Mouse (Mus musculus) embryo, embryonic 9.5 days (tissue): ENCODE measurements around the gene Stx18.

Experiments used
- DNase-seq: peaks from one replicate; pipeline ENCODE4 v3.0.0-alpha.2; 2017; ENCODE audit errors: extremely low spot score

Gene Stx18

DNA sequence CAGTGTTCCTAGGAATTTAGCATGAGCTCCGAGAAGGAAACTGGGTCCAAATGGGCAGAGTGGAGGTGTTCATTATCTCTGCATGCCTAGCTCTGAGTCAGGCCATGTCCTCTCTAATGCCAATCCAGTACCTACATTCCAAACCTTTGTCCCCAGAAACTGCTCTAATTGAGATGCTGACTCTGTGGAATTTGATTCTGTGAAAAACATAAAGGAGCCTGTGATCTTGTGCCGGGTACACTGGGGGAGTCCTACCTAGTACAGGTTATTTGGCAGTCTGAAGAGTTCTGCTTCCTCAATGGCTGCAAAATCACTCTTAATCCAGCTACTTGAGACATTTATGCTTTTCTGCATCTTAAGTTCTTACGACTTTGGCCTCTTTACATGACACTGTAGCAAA, 40.0 kb downstream of the Stx18 start:
- DNase-seq: no peak

DNA sequence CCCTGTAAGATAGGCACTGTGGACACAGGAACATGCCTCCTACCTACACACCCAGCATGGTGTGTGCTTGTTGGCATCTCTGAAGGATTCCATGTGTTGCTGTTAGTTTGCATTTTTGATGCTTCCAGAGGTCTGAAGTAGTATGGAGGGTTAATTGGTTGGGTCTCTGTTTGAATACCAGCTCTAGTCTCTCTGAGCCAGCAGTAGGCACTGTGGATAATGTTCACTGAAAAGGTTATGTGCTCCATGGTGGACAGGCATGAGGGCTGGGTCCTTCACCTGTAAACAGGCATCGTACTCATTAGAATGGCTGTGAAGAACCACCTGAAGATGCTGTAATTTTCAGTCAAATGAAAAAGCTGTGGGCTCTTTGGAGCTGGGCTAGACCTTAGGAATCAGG, 41.9 kb downstream of the Stx18 start:
- no peak for DNase-seq

DNA sequence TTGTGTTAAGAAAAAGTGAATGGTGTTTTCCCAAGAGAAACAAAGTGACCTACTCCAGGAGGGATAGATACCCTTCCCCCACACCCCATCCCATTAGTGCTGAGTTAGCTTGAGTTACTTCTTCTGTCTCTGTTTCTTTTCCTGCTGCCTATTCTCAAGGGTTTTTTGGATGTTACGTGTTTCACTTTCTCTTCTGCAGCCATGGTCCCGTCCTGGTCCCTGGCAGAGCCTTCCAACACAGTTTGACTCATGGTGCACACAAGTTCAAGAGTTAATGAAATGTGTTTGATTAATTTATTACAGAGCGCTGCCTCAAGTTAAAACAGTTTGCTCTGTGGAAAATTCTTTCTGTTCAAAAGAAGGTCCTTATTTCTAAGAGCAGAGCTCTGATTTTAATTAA, 44.0 kb downstream of the Stx18 start:
- peak; percentile 28 for DNase-seq

DNA sequence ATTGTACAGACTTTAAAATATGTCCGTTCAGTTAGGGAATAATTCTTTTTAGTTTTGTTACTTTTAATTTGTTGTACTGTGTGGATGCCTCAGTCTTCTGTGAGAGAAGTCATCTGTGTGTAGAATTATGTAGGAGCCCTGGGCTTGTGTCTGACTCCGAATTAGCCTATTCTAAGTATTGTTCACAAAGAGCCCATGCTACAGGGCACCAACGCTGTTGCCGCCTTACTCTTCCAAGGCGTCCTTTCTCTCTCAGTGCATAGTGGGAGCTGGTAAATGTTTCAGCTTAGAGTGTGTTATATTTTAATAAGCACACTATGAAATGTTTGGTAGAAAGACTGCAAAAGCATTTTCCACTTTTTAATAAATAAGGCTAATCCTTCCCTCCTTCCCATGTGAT, 44.8 kb downstream of the Stx18 start:
- DNase-seq: no peak

DNA sequence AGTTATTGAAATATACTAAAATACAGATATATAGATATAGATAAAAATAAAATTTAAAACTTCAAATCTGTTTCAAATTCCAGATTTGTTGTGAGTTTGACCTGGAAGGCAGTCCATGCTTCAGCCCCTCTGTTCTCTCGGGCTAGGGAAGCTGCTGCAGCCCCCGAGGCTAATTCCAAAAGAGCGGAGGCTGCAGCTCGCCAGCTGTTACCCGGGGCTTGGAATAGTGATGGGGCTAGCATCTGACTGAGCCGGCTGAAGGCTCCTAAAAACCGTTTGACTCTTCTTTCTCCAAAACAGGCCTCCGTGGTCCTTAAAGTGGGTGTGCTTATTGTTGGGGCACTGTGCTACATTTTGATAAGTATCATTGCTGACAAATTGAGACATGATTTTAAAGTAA, 46.1 kb downstream of the Stx18 start:
- DNase-seq: peak; percentile 47

DNA sequence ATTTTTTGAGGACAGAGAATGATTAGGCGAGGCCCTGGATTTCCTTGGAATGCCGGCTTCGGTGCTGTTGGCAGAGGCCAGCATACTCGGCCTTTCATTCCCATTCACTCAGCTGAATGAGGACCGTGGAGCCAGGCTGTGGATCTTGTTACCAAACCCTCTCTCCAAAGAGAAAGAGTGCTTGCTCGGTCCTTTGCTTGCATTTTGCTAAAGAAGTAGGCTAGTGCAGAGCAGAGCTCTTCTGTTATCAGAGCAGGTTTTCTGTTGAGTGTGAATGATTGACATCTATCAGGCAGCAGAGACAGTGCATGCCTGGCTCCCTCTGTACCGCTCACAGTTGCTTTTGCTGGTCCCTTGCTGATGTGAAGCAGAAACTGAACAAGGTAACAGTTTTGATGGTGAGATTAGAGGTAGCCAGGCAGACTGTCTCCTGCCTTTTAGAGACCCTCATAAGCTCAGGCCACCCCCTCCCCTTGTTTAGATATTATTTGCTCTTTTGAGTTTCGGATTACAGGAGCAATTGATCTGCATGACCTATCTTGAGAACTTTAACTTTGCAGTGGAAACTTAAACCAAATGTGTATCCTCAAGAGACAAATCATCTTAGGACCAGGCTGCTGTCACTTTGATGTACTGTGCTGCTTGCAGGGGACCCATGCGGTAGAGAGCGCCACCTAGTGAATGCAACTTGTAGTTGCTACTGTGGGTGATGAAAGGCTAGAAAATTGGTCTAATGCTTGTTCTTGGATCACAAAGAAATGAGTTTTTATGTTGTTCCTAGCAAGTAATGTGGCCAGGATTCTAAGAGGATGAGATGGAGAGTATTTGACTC, 47.2 kb downstream of the Stx18 start:
- peak; percentile 79 for DNase-seq

DNA sequence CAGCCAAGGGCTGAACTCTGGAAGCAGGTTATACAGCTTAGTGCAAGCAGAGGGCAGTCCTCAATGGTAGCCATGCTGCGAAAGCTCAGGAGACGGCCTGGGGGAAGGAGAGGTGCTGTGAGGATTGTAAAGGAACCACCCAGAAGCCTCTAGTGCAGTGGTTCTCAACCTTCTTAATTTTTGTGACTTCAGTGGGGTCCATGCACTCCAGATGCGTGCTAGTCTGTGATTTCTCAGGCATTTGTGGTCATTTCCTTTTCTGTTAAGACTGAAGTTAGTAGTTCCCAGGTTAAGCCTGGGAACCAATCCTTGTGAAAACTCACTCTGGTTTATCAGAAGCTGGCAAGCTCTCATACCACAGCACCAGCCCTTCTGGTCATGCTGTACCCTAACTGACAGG, 51.6 kb downstream of the Stx18 start:
- DNase-seq: no peak

DNA sequence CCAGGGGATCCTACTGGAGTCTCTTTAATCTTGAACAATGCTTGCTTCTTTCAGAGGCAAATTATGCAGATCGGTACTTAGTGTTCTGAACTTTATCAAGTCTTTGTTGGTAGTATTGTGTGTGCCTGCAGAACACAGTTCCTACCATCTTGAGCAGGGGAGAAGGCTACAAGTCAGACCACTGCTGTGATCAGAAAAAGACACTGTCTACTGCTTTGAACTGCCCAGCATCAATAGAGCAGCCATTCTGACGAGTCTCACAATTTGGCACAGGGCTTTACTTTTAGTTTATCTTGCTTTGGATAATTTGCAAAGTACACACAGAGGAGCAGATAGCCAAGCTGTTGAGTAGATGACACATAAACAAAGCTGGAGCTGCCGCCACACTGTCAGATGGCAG, 52.0 kb downstream of the Stx18 start:
- DNase-seq: no peak

DNA sequence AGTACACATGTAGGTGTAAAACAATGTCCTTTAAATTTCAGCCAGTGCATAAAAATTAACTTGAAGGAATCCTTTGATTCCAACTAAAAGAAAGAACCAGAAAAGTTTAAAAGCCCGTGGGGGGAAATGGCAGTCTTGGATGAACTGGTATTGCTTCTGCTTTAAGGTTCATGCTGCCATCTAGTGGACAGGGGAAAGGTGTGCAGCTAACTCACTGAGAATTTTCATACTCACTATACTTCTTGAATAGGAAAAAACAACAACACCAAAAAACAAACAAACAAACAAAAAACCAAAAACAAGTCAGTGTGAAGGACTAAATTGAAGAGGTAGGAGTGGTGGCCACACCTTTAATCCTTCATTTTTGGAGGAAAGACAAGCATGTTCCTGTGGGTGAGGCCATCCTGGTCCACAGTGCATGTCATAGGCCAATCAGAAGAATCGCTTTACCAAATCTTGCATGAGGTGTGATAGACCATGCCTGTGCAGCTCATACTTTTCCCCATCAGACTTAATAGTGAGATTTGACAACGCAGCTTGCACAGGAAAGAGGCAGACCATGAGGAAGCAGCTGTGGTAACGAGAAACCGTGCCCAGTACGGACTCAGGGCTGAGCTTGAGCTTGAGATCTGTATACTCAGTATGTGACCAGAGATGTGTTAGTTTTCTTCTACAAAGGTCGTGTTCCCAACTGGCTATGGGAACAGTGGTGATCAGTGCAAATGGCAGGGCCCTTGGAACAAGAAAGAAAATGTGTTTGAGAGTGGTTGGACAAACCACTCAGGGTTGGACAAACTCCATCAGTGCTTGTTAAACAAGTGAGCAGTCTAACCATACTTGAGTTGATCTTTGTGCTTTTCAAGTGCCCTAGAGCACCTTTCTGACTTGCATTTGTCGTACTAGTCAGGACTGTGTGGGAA, 52.8 kb downstream of the Stx18 start:
- DNase-seq: peak; percentile 59

DNA sequence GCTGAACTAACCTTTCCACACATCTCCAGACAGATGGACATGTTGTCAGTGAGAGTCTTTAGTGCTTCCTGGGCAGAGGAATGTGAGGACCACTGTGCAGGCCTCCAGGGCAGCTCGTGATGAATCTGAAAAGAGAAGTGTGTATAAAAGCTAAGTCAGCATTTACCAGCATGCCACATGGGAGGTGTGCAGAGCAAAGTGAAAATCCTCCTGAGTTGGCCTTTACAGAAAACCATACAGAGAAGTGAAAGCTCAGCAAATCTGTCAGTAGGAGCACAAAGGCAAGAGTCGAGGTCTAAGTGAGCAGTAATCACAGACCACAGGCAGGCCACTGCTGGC, 53.4 kb downstream of the Stx18 start:
- DNase-seq: no peak

DNA sequence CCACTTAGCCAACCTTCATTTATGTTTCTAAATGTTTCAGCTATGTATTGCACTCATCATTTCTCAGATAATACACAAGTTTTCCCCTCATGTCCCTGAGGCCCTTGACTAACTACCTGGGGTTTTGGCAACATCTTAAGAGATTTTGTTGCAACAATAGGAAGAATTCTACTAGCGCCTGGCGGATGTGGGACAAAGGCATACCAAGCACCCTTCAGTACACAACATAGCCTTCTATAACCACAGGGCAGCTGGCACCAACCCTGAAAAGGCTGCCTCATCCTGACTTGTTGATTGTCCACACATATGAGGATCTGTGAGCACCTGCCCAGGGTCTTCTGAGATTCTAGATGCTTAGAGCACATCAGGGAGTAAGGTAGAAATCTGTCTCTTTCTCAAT, 55.8 kb downstream of the Stx18 start:
- no peak for DNase-seq

DNA sequence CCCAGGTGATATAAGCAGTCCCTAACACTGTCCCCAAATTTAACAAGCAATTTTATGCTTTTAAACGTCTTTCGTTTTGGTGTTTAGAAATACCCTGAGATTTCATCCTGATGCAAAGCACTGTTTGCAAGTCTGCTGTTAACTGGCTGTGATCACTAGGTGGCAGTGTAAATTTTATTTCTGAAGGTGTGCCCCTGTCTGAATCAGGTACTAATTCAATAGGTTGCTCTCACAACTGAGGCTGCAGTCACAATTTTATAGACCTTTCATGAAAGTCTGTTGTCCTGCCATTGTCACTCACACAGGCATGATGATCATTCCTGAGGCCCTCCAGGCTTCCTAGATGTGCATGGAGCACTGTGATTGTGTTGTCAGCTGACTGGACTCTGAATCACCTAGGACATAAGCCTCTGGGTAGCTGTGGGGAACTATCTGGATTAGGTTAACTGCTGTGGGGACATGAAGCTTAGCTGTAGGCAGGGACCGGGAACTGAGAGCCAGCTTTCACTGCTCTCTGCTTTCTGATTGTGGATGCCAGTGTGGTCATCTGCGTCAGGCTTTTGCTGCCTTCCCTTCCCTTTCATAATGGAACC, 59.1 kb downstream of the Stx18 start:
- DNase-seq: no peak

DNA sequence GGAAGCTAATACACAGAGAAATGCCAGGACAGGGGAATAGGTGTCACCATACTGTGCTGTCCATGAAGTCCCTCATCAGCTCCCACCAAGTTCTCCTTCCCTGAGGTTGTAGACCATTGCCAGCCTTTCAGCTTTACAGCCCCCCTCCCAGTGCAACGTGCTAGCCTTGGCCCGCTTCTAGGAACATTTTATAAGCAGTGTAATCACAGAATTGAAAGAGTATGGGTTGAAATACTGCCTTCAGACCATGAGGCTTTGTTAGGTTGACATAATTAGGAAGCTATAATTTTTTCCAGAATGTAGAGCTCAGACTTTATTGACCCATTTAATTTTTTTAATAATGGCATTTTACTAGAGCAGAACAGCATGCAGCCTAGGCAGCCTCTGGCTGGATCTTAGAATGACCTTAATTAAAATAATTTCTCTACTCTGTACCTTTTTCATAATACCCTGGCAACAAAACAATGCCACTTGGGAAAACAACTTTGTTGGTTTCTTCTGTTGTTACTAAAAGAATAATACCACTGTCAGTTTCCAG, 60.7 kb downstream of the Stx18 start:
- DNase-seq: no peak

DNA sequence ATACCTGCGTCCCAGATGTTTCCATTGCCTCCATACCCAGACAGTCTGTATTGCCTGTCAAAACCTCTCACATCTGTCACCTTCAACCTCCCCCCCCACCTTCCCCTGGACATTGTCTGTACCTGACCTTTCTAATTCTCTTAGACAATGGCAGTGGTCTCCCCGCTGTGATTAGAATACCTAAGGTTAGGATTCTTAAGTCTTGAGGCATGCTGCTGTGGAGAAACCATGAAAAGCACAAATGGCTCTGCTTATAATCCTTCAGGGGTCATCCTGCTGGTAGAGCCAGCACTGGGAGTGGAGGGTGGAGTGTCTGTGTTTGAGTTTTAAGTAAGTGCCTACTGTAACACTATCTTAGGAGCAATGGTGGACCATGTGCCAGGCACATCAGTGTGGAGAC, 64.4 kb downstream of the Stx18 start:
- DNase-seq: no peak

DNA sequence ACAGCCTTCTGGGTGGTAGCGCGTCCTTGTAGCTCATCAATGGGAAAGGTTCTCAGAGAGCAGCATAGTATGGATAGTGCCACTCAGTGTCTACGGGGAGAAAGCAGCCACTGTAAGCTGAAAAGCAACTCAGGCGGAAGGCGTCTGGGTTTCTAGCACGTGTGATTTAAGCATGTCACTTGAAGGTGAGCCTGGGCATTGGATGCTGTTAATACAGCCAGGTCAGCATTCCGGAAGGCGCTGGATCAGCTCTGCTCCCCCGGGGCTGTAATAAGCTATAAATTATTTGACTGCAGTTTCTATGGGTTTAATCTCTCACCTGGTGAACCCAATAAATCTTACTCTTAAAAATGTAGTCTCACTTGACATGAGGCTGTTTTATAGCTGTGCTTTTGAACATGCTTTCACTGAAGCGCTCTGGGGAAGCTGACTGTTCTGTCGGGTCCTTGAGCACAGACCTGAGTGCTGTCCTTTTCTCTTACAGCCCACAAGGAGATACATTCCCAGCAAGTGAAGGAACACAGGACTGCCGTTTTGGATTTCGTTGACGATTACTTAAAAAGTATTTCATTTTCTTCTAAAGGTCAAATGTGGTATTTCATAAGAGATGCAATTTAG, 67.6 kb downstream of the Stx18 start:
- no peak for DNase-seq

DNA sequence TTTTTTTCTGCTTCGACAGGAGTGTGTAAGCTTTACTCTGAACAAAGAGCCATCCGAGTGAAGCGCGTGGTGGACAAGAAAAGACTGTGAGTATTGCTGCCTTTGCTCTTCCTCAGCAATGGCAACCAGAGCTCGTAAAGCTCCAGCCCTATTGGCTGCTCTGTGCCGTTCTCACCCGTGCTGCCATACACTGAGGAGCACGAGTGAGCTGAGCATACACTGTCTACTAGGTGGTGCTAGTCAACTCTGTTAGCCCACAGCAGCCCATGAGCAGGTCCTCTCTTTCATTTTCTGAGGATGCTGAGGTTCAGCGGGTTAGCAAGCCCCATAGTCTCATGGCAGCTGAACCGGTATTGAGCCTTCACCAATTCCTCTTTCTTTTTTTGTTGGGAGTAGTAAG, 68.3 kb downstream of the Stx18 start:
- no peak for DNase-seq

DNA sequence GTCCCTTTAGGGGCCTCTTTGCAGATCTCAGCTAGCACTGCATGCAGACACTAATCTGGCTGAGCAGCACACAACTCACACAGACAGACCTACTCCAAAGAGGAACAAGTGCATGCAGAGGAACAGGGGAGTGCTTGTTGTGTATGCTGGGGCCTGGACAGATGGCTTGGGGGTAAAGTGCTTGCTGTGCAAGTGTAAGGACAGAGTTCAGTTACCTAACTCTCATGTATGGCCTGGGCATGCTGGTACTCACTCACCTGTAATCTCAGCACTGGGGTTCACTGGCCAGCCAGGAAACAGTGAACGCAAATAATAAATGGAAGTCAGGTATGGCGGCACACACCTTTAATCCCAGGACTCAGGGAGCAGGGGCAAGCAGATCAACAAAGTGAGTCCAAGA, 76.0 kb downstream of the Stx18 start:
- no peak for DNase-seq

DNA sequence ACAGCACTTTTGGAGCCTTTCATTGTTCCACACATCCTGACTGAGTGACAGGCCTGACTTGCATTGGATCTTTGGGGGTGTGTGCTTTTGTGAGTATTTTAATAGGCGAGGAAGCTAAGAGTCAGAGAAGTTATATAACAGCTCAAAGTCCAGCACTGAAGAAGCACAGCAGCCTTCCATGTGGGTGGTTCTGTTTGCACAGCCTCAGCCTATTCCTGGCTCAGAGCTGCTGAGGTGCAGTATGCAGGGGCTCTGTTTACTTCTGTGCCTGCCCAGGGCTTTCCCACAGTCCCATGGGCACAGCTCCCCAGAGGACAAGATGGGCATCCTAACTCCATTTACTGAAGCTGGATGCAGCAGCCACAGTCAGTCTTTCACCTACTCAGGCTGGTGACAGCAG, 78.5 kb downstream of the Stx18 start:
- DNase-seq: no peak

DNA sequence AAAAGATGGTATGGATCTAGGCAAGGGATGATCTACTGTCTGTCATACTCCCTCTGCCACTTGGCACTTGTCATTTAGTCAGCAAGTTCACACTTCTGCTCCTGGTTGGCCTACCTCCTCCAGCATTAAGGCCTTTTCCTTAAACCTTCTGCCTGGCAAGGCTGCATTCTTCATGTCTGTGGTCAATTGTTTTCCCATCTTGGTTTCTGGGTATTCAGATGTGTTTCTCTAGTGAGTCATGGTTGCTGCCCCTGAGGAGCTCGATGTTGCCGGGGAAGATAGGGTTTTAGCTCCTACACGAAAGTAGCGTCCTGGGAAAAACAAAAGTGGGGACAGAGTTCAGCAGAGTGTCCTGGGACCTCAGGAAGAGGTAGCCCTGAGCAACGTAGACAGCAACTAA, 80.7 kb downstream of the Stx18 start:
- no peak for DNase-seq

DNA sequence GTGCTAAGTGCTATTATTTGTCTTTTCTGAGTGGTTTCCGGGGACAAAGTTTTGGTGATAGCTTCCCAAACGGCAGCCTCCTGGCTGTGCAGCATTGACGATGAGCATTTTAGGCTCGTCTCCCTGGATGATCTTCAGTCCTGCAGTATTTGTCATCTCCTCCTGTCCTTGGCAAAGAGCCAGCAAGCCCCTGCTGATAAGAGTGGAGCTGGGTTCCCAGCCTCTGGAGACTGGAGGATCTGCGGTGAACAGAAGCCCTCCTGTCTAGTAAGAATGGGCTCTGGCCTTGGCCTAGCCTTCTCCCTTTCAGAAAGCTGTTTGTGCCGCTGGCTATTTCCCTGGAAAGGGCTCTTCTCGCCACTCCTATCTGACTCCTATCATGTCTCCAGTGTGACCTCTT, 83.2 kb downstream of the Stx18 start:
- no peak for DNase-seq

DNA sequence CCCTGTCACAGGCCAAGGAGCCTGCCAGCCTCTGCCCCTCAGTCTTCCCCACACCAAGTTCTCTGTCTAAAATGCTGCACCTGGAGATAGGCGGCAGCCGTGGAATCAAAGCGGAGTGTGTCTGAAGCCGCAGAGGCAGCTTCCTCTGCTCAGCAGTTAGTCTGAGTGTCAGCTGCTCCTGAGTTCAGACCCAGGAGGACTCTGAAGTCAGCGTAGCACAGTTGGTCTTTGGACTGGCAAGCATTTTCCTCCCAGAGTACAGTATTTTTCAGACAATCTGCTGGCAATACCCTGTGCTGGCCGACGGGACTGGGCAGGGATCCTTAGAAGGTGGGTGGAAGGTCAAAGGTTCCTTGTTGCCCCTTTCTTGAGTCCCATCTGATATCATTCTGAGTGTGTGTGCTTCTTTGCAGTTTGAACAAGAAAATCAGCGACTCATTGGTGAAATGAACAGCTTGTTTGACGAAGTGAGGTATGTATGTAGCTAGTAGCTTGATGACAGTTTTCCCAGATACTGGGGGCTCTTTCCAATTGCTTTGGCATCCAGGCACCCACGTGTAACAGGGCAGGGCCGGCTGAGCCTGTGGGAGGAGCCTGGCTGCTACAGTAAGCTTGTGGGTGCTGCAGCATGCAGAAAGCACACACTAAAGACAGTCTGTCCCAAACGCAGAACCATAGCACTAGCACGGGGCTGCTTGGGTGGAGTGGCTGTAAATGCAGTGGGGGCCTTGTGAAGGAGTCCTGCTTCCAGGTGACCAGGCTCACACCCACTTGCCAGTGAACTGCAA, 88.2 kb downstream of the Stx18 start:
- DNase-seq: no peak
